Mouse (Mus musculus): ENCODE data around the gene Gm3415. TPM values are rescaled to one million over a fixed set of nuclear protein-coding genes. Genes with fewer than 3 reads are reported as not detected.
"Not testable (repeated sequence)": the region's sequence is repeated elsewhere in the genome, so short reads cannot be mapped to it uniquely, and the experiment has no call there.

The Gm3415 gene
- polyA plus RNA-seq, 1 experiment from 2014 or later = not detected

DNA sequence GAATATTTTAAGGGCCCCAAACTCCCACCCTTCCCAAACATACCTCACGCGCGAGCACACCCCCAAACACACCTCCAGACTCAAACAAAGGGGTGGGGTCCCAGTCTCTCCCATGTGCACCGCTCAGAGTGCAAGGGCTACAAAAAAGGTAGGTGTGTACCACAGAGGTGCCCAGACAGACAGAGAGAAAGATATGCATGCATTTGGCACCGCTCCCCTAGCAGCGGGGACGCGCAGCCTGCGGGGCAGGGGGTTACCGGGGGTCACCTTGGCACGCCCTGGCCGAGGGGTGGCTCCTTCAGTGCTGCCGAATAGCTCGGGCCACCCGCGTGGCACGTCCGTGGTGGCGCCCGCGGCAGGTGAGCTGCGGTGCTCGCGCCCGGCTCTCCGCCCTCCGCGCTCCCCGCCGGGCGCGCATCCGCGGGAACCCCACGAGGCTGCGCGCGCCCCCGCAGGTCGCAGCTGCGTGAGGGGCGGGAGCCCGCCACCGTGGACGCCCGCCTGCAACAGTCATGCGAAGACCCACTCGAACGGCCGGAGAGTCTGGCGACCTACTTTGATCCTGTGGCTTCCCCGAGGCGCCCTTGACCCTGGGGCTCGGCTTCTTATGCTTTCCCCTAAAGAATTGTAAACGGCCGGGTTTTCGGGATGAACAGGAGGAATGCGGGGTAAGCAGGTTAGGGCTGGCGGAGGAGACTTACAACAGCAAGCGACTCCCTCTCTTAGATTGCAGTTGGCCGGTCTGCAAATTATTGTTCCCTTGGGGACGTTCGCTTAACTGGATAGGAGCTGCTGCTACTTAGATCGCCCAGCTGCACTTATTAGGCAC is 28.8 kb downstream of the Gm3415 start, which contains the start of gene Gpr12:
Gpr12 (minus strand) TSS at position 762 of the 829 bp plus-strand sequence.
- ATAC-seq (ENCODE audit: low read depth) (no peak), DNase-seq (no peak)
- Histone ChIP-seq H3K9ac (no peak within 1 kb of the TSS), H3K27me3 (peaks cover 46% of the 10 kb centered on the region), H3K4me3 (replicated peaks) (peak within 1 kb of the TSS; percentile 50), H3K27ac (no peak within 1 kb of the TSS), H3K4me1 (replicated peaks) (0 out of 2 replicates have a peak, but pooled peaks cover 3% of the 10 kb centered on the region), H3K9me3 (replicated peaks) (no peaks in the 10 kb centered on the region), H3K4me2 (peak within 1 kb of the TSS; percentile 70), H3K36me3 (no peaks in the 10 kb centered on the region)
- WGBS (ENCODE audit: insufficient replicate concordance) = 2% methylated on average over 64 of the region's 64 CpGs

DNA sequence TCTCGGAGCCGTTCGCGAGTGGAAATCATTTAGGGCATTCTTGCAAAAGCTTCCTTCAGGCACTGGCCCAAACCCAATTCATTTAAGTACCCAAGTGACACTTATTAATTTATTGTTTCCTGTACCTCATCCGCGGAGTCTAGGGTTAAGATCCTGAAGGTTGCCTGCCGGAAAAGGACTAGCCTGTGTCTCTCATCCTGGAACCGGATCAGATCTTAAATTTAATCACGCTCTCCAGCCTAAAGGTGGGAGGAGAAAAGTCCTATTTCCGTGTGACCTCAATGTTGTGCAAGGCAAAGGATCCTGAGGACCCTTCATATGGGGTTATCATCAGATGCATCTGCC is 29.3 kb downstream of the Gm3415 start:
- WGBS (ENCODE audit: insufficient replicate concordance) = 8% methylated on average over 10 of the region's 10 CpGs
- Histone ChIP-seq H3K9me3 (replicated peaks) (no peaks in the 10 kb centered on the region), H3K36me3 (no peaks in the 10 kb centered on the region), H3K9ac (no peak overlapping the region), H3K4me2 (peak overlapping the region; percentile 70), H3K27me3 (peaks cover 46% of the 10 kb centered on the region), H3K4me1 (replicated peaks) (0 out of 2 replicates have a peak, but pooled peaks cover 3% of the 10 kb centered on the region), H3K4me3 (replicated peaks) (no peak overlapping the region), H3K27ac (no peak overlapping the region)
- ATAC-seq (ENCODE audit: low read depth) (no peak), DNase-seq (no peak)

DNA sequence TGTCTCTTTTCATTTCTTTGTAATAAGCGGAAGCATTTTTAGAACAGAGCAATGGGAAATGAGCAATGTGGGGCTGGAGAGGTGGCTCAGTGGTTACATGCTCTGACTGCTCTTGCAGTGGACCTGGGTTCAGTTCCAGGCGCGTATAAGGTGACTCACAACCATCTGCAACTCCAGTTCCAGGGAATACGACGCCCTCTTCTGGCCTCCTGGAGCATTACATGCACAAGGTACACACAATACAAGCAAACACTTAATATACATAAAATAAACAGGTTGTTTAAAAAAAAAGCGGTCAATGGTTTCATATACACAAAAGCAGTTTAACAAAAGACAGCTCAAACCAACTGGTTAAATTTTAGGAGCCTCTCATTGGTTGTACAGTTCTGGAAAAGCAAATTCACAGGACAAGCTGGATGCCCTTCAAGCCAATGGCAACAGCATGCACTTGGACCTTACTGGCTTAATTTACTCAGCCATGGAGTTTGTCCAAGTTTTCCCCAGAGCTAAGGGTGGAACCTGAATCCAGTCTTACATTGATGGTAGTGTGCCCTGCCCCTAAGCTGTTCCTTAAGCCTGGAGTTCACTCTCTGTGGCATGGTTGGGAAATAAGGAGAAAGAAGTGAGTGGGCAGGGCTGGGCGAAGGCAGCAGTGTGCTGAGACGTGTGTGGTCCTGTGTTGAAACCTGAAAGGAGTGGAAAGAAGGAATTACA is 30.6 kb downstream of the Gm3415 start:
- ATAC-seq (ENCODE audit: low read depth) = no peak

DNA sequence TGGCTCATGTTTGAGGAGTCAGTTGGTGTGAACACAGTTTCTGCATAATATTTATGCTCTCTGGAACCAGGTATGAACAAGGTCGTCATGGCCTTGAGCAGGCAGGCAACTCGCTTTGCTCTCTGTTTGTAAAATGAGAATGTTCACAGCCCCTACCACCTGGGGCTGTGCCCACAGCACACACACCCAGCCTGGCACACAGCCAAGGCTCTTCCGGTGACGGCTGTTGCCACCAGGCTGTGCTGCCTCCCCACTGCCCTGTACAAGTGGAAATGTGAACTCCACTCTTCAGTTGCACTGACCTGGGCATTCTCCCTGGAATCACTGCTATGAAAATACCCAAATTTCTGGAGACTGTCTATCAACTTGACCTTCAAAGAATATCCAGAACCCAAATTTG is 35.1 kb downstream of the Gm3415 start:
- no peak overlapping the region for H3K9ac ChIP-seq
- H3K27me3 ChIP-seq = peaks cover 11% of the 10 kb centered on the region
- 66% methylated on average over 4 of the region's 4 CpGs for WGBS (ENCODE audit: insufficient replicate concordance)
- H3K36me3 ChIP-seq = no peaks in the 10 kb centered on the region
- no peak for ATAC-seq (ENCODE audit: low read depth)
- H3K4me2 ChIP-seq = no peak overlapping the region
- H3K4me3 ChIP-seq (replicated peaks) = no peak overlapping the region
- H3K9me3 ChIP-seq (replicated peaks) = no peaks in the 10 kb centered on the region
- H3K4me1 ChIP-seq (replicated peaks) = no peaks in the 10 kb centered on the region
- no peak overlapping the region for H3K27ac ChIP-seq
- no peak for DNase-seq

More for the DNA sequence above, 30.6 kb downstream of the Gm3415 start:
- Histone ChIP-seq H3K9me3 (replicated peaks) (no peaks in the 10 kb centered on the region), H3K36me3 (no peaks in the 10 kb centered on the region), H3K4me3 (replicated peaks) (no peak overlapping the region), H3K4me1 (replicated peaks) (0 out of 2 replicates have a peak, but pooled peaks cover 3% of the 10 kb centered on the region), H3K27me3 (peaks cover 46% of the 10 kb centered on the region), H3K27ac (no peak overlapping the region), H3K9ac (no peak overlapping the region), H3K4me2 (no peak overlapping the region)
- 47% methylated on average over 8 of the region's 8 CpGs for WGBS (ENCODE audit: insufficient replicate concordance)
- DNase-seq = no peak

DNA sequence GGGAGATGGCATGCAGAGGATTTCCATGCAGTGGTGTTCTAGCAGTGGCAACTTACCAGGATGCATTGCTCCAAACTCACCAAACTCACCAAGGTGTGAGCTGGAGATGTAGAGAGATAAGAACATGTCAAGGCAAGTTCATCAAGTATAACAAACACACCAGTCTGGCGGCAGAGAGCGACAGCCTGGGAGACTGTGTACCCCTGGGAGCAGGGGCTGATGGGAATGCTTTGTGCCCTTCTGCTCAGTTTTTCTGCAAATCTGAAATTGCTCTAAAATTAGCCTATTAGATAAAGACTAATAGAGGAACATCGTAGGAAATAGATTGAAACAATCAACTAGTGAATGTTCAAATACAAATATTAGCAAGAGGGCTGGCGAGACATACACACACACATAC is 35.7 kb downstream of the Gm3415 start:
- Histone ChIP-seq H3K36me3 (no peaks in the 10 kb centered on the region), H3K27me3 (peaks cover 5% of the 10 kb centered on the region; the same call in 1 of the 2 replicates), H3K4me1 (replicated peaks) (no peaks in the 10 kb centered on the region), H3K4me3 (replicated peaks) (no peak overlapping the region), H3K4me2 (no peak overlapping the region), H3K27ac (no peak overlapping the region), H3K9ac (no peak overlapping the region), H3K9me3 (replicated peaks) (no peaks in the 10 kb centered on the region)
- DNase-seq (no peak), ATAC-seq (ENCODE audit: low read depth) (no peak)
- WGBS (ENCODE audit: insufficient replicate concordance) = 77% methylated on average over 4 of the region's 4 CpGs

DNA sequence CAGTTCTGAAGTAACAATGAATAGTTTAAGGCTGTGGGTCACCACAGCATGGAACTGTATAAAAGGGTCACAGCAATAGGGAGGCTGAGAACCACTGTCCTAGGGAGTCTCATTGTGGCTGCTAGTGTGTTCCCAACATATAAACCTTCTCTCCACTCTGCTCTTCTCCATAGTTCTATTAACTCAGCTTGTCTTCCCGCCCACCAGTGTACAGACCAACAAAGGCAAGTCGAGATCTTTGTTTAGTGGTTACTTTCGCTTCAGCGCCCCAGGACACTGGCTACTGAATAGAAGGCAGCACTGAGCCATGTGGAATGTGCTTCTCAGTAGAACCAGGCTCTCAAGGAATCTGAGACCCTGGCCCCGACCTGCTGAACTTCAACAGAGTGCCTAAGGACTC is 36.6 kb downstream of the Gm3415 start:
- ATAC-seq (ENCODE audit: low read depth) (no peak), DNase-seq (no peak)
- no peak overlapping the region for H3K4me2 ChIP-seq
- H3K36me3 ChIP-seq = no peaks in the 10 kb centered on the region
- H3K9ac ChIP-seq = no peak overlapping the region
- H3K9me3 ChIP-seq (replicated peaks) = no peaks in the 10 kb centered on the region
- peaks cover 4% of the 10 kb centered on the region; the same call in 1 of the 2 replicates for H3K4me1 ChIP-seq (replicated peaks)
- no peaks in the 10 kb centered on the region for H3K27me3 ChIP-seq
- WGBS (ENCODE audit: insufficient replicate concordance) = 64% methylated on average over 5 of the region's 5 CpGs
- no peak overlapping the region for H3K4me3 ChIP-seq (replicated peaks)
- H3K27ac ChIP-seq = no peak overlapping the region

DNA sequence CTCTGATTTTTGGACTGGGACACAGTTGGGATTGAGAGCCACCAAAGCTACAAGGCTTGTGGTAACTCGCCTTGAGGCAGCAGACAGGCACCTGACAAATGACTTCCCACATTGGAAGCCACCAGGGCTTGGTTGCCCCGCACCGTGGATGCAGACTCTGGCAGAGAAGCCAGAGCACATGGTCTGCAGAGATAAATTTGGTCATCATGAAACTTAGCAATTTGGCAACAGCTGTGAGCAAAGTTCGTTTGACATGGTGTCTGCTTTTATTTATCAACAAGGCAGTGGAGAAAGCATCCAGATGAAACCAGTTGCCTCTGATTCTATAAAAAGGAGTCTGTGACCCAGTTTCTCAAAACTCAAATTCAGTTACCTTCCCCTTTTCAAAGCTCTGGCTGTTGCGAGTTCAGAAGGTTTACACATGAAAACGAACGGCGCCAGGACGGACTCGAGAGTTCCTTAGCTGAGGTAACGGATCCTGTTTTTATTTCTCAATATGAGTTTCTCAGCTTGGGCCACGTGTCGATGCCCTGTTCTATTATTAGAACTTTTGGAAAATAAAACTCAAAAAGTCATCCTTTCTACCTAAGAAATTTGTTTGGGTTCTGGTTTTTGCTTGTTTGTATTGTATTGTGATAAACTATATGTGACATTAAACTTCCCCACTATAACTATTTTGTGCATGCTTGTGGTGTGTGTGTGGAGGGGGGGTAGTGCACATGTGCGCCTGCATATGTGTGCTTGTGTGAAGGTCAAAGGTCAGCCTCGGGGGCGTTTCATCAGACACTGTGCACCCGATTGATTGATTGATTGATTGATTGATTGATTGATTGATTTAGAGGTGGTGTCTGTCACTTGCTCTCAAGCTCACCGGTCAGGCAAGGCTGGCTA is 40.9 kb downstream of the Gm3415 start:
- no peak overlapping the region for H3K4me2 ChIP-seq
- no peaks in the 10 kb centered on the region for H3K9me3 ChIP-seq (replicated peaks)
- H3K4me3 ChIP-seq (replicated peaks) = no peak overlapping the region
- no peak overlapping the region for H3K27ac ChIP-seq
- no peaks in the 10 kb centered on the region for H3K36me3 ChIP-seq
- ATAC-seq (ENCODE audit: low read depth) (no peak), DNase-seq (no peak)
- peaks cover 4% of the 10 kb centered on the region; the same call in 1 of the 2 replicates for H3K4me1 ChIP-seq (replicated peaks)
- H3K27me3 ChIP-seq = no peaks in the 10 kb centered on the region
- H3K9ac ChIP-seq = no peak overlapping the region
- 40% methylated on average over 18 of the region's 18 CpGs for WGBS (ENCODE audit: insufficient replicate concordance)

DNA sequence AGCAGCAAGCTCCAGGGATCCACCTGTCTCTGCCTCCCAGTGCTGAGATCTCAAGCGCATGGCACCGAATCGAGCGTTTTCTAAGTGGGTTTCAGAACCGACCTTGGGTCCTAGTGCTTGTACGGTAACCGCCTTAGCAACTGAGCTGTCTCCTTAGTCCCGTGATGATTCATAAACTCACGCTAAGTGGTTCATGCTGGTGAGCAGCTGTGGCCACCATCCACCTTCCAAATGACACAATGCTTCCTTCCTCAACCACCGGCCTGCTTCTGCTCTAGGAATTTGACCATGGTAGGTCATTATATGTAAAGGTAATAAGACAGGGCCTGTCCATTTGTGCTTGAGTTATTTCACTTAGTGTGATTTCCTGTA is 41.6 kb downstream of the Gm3415 start:
- Histone ChIP-seq H3K27me3 (no peaks in the 10 kb centered on the region), H3K36me3 (no peaks in the 10 kb centered on the region), H3K9ac (no peak overlapping the region), H3K27ac (no peak overlapping the region), H3K4me2 (no peak overlapping the region), H3K9me3 (replicated peaks) (no peaks in the 10 kb centered on the region), H3K4me1 (replicated peaks) (peaks cover 4% of the 10 kb centered on the region; the same call in 1 of the 2 replicates), H3K4me3 (replicated peaks) (no peak overlapping the region)
- 64% methylated on average over 10 of the region's 10 CpGs for WGBS (ENCODE audit: insufficient replicate concordance)
- ATAC-seq (ENCODE audit: low read depth) = no peak
- no peak for DNase-seq

DNA sequence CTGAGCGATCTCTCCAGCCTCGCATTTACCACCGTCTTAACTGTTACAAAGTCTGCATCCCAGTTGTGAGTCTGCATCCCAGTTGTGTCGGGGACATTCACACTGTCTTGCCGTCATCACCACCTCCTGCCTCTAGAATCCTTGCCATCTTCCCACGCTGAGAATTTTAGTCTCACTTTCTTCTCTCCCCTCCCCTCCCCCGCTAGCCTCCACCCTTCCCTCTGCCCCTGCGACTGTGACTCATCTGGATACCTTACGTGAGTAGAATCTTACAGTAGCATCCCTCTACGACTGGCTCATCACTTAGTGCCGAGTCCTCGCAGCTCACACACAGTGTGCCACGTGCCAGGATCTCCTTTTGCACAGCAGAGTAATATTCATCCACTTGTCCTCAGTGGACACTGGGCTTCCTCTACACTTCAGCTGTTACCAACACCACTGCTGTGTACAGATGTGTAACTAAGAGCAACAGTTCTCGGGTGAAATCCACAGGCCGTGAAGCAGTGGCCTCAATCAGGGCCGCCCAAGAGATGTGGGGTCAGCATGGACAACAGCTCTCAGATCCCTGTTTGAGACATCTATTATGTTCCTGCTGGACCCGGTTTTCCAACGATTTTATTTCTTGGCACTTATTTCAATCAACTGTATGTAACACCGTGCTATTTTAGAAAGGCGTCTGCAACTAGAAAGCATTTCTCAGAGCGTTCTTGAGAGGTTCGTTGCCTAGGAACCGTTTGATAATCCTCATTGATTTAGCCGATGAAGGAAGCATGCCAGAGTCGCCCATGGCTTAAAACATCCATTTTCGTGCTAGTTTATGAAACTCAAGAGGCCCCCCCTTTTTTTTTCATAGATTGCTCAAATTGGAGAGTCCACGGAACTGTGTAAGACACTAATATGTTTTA is 42.5 kb downstream of the Gm3415 start:
- Histone ChIP-seq H3K4me2 (no peak overlapping the region), H3K4me3 (replicated peaks) (no peak overlapping the region), H3K27me3 (no peaks in the 10 kb centered on the region), H3K36me3 (no peaks in the 10 kb centered on the region), H3K27ac (no peak overlapping the region), H3K9ac (no peak overlapping the region), H3K9me3 (replicated peaks) (no peaks in the 10 kb centered on the region), H3K4me1 (replicated peaks) (peaks cover 4% of the 10 kb centered on the region; the same call in 1 of the 2 replicates)
- WGBS (ENCODE audit: insufficient replicate concordance) = 77% methylated on average over 27 of the region's 27 CpGs
- DNase-seq (no peak), ATAC-seq (ENCODE audit: low read depth) (no peak)

DNA sequence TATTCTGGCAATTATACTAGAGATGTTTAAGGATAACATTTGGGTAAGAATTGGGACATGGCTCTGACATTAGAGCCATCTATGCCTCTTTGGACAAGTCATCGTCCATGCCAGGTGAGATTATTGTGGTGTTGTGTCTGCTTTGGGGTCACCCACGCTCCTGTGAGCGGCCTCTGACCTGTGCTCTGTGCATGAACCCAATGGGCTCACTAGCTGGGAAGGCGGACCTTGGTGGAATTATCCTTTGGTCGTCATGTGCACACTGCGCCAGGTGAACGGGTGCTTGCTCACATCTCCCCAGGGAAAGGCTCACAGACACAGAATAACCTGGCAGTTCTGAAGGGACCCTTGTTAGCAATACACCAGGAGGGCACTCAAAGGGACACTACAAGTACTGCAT is 43.3 kb downstream of the Gm3415 start:
- H3K4me3 ChIP-seq (replicated peaks) = peak overlapping the region; percentile 19; the same call in 1 of the 2 replicates
- DNase-seq; H3K9me3 ChIP-seq (replicated peaks); H3K4me1 ChIP-seq (replicated peaks); H3K27ac ChIP-seq; H3K27me3 ChIP-seq; H3K36me3 ChIP-seq; ATAC-seq (ENCODE audit: low read depth); H3K9ac ChIP-seq: not testable (repeated sequence)
- peak overlapping the region; percentile 34 for H3K4me2 ChIP-seq
- 62% methylated on average over 7 of the region's 7 CpGs for WGBS (ENCODE audit: insufficient replicate concordance)
